Mouse (Mus musculus) bone marrow, adult 2 months (tissue): ENCODE measurements around the gene Styk1. TPM values are rescaled to one million over a fixed set of nuclear protein-coding genes. Genes with fewer than 3 reads are reported as not detected.

Experiments
- H3K27ac ChIP-seq: fragments of 200-500 bp; 2 replicates; pipeline ENCODE4 v1.5.1; 2012; ENCODE audit warnings: low read depth, mild to moderate bottlenecking, control low read depth, inconsistent platforms, low read length; ENCODE audit not compliant: control insufficient read depth, poor library complexity, insufficient read depth
- H3K4me1 ChIP-seq: fragments of 200-500 bp; 2 replicates; pipeline ENCODE4 v1.6.1; 2011; ENCODE audit warnings: low read length; ENCODE audit not compliant: control insufficient read depth, insufficient read depth
- H3K4me3 ChIP-seq: fragments of 200-500 bp; replicated peaks from 2 replicates; pipeline ENCODE3; 2011; ENCODE audit warnings: mild to moderate bottlenecking, low read depth, low read length, control low read depth; ENCODE audit not compliant: control insufficient read depth
- CTCF ChIP-seq: fragments of 200-500 bp; IDR thresholded peaks from 2 replicates; pipeline ENCODE4 v1.5.1; 2011; ENCODE audit warnings: low read length, control low read depth; ENCODE audit not compliant: control insufficient read depth, insufficient read depth
- POLR2A ChIP-seq: fragments of 200-500 bp; IDR thresholded peaks from 2 replicates; pipeline ENCODE4 v1.6.1; 2011; ENCODE audit warnings: low read depth, mild to moderate bottlenecking, control low read depth, low read length, borderline replicate concordance; ENCODE audit not compliant: control insufficient read depth
- WGBS: fragments of 180-500 bp; shearing (Covaris S2); methylation state at CpG from one replicate; pipeline ENCODE4 v1.1.7; 2018; 5-methylcytosine and 5-hydroxymethylcytosine counted together
- polyA plus RNA-seq: library from polyadenylated mRNA; stranded (reverse); fragments of >200 nt; gene quantifications from 2 replicates; pipeline ENCODE4 v1.2.4, GENCODE M21; 2011; ENCODE audit warnings: low replicate concordance; ENCODE audit not compliant: missing spikeins, insufficient read depth, insufficient read length

Gene Styk1
- polyA plus RNA-seq, 1 experiment = 0.60 TPM

- no peaks in the 10 kb centered on the region for H3K4me1 ChIP-seq
- no peak overlapping the region for H3K4me3 ChIP-seq
- TF ChIP-seq POLR2A (no peak), CTCF (no peak)
- no peak overlapping the region for H3K27ac ChIP-seq
- WGBS = 45% methylated on average over 3 of the region's 3 CpGs
Observed at GRCm38 (mm10) chr6:131321854-131322639, 31.4 kb downstream of the Styk1 start.

GRCm38 (mm10) chr6:131316155-131317101 is 37.0 kb downstream of the Styk1 start:
- no peak for TF ChIP-seq POLR2A
- TF ChIP-seq CTCF = no peak
- 80% methylated on average over 7 of the region's 7 CpGs for WGBS
- Histone ChIP-seq H3K4me1 (no peaks in the 10 kb centered on the region), H3K27ac (no peak overlapping the region), H3K4me3 (no peak overlapping the region)

- TF ChIP-seq POLR2A (no peak), CTCF (no peak)
- H3K4me1 ChIP-seq = no peaks in the 10 kb centered on the region
- H3K4me3 ChIP-seq = no peak overlapping the region
- WGBS = 2% methylated on average over 3 of the region's 3 CpGs
- no peak overlapping the region for H3K27ac ChIP-seq
Observed at GRCm38 (mm10) chr6:131308031-131308430, 45.4 kb downstream of the Styk1 start.

- no peak for TF ChIP-seq POLR2A
- 73% methylated on average over 3 of the region's 3 CpGs for WGBS
Observed at GRCm38 (mm10) chr6:131304776-131305175, 48.6 kb downstream of the Styk1 start.

GRCm38 (mm10) chr6:131298531-131298930 is 54.9 kb downstream of the Styk1 start:
- Histone ChIP-seq H3K4me3 (no peak overlapping the region), H3K4me1 (no peaks in the 10 kb centered on the region), H3K27ac (no peak overlapping the region)
- TF ChIP-seq POLR2A (no peak), CTCF (no peak)

More at GRCm38 (mm10) chr6:131304776-131305175, 48.6 kb downstream of the Styk1 start:
- Histone ChIP-seq H3K4me1 (no peaks in the 10 kb centered on the region), H3K4me3 (no peak overlapping the region), H3K27ac (no peak overlapping the region)

GRCm38 (mm10) chr6:131294435-131295112 is 58.8 kb downstream of the Styk1 start:
- TF ChIP-seq POLR2A (no peak), CTCF (no peak)
- 84% methylated on average over 5 of the region's 5 CpGs for WGBS
- no peak overlapping the region for H3K27ac ChIP-seq
- H3K4me1 ChIP-seq = no peaks in the 10 kb centered on the region
- H3K4me3 ChIP-seq = no peak overlapping the region

- no peak overlapping the region for H3K4me3 ChIP-seq
- 36% methylated on average over 5 of the region's 5 CpGs for WGBS
- TF ChIP-seq CTCF (no peak), POLR2A (no peak)
- H3K4me1 ChIP-seq = no peaks in the 10 kb centered on the region
- H3K27ac ChIP-seq = no peak overlapping the region
Observed at GRCm38 (mm10) chr6:131293916-131294315, 59.5 kb downstream of the Styk1 start.

- H3K27ac ChIP-seq = peak within 1 kb of the TSS; percentile 35; the same call in 1 of the 2 replicates
Observed at GRCm38 (mm10) chr6:131292991-131293788, 60.2 kb downstream of the Styk1 start, which contains the start of gene Magohb. Gene Magohb (minus strand): TSS chr6:131293244.

More at GRCm38 (mm10) chr6:131292991-131293788, 60.2 kb downstream of the Styk1 start, which contains the start of gene Magohb:
- H3K4me1 ChIP-seq = no peaks in the 10 kb centered on the region
- TF ChIP-seq POLR2A = peak; percentile 31; the same call in 1 of the 2 replicates
- TF ChIP-seq CTCF = no peak
- peak within 1 kb of the TSS; percentile 94 for H3K4me3 ChIP-seq
- 2% methylated on average over 51 of the region's 51 CpGs for WGBS
